Mouse (Mus musculus) hindbrain, embryonic 16.5 days (tissue): ENCODE measurements around the gene Pde3a. TPM values are rescaled to one million over a fixed set of nuclear protein-coding genes. Genes with fewer than 3 reads are reported as not detected.

Source experiments
- ATAC-seq: fragments of 200-750 bp; cut with Nextera tagmentation; 2 replicates; pipeline ENCODE4 v1.8.0; 2017; ENCODE audit warnings: moderate TSS enrichment, moderate library complexity
- H3K27ac ChIP-seq: fragments of 300-500 bp; sonication (generic); 2 replicates; pipeline ENCODE4 v1.5.1; 2014; ENCODE audit warnings: low read depth, mild to moderate bottlenecking, control low read depth, low read length, moderate library complexity
- H3K27me3 ChIP-seq: fragments of 300-500 bp; sonication (generic); replicated peaks from 2 replicates; pipeline ENCODE4 v1.6.1; 2014; ENCODE audit warnings: low read length; ENCODE audit not compliant: control insufficient read depth, insufficient read depth
- H3K36me3 ChIP-seq: fragments of 300-500 bp; sonication (generic); 2 replicates; pipeline ENCODE4 v1.6.1; 2014; ENCODE audit warnings: mild to moderate bottlenecking, low read length, moderate library complexity, mixed read lengths; ENCODE audit not compliant: control insufficient read depth, insufficient read depth
- H3K4me1 ChIP-seq: fragments of 300-500 bp; sonication (generic); 2 replicates; pipeline ENCODE4 v1.6.1; 2014; ENCODE audit warnings: low read depth, low read length; ENCODE audit not compliant: control insufficient read depth, insufficient read depth
- H3K4me2 ChIP-seq: fragments of 300-500 bp; sonication (generic); 2 replicates; pipeline ENCODE4 v1.6.1; 2014; ENCODE audit warnings: mild to moderate bottlenecking, low read length, control low read depth, moderate library complexity
- H3K4me3 ChIP-seq: fragments of 300-500 bp; sonication (generic); 2 replicates; pipeline ENCODE4 v1.5.1; 2014; ENCODE audit warnings: mild to moderate bottlenecking, low read length, control low read depth, moderate library complexity
- H3K9ac ChIP-seq: fragments of 300-500 bp; sonication (generic); 2 replicates; pipeline ENCODE4 v1.6.1; 2014; ENCODE audit warnings: low read depth, mild to moderate bottlenecking, control low read depth, low read length, moderate library complexity
- H3K9me3 ChIP-seq: fragments of 300-500 bp; sonication (generic); 2 replicates; pipeline ENCODE4 v1.6.1; 2014; ENCODE audit warnings: mild to moderate bottlenecking, low read length, moderate library complexity; ENCODE audit not compliant: control insufficient read depth
- WGBS: fragments of 180-500 bp; shearing (Covaris S2); extraction: QIAGEN DNeasy Blood & Tissue Kit; methylation state at CpG from one replicate; pipeline ENCODE4 v1.1.7; 2014; 5-methylcytosine and 5-hydroxymethylcytosine counted together
- polyA plus RNA-seq: library from polyadenylated mRNA; unstranded; fragments of >200 nt; fragmentation: Nextera tagmentation; extraction: Ambion mirVana; gene quantifications from 2 replicates; pipeline ENCODE4 v1.2.1, GENCODE M21; 2015

Pde3a gene
- polyA plus RNA-seq, 1 experiment from 2014 or later: 2.1 TPM

DNA sequence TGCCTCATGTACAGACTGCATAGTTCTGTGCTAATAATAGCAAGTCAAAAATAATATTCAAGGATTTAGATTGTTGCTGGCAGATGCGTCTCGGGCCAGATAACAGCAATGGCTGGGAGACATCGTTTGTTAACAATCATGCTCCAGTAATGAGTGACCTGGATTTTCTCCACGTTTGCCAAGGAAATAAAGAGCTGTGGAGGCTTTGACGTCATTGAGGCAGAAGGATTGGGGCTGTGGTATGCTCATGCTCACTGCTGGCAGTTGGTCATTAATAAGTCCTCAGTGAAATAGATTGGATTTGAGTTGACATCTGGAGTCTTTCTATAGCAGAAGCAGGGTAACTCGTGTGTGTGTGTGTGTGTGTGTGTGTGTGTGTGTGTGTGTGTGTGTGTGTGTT lies 103.2 kb downstream of the Pde3a start:
- H3K4me2 ChIP-seq: no peak overlapping the region
- no peaks in the 10 kb centered on the region for H3K36me3 ChIP-seq
- H3K9ac ChIP-seq: no peak overlapping the region
- no peaks in the 10 kb centered on the region for H3K4me1 ChIP-seq
- H3K9me3 ChIP-seq: no peaks in the 10 kb centered on the region
- no peak overlapping the region for H3K27ac ChIP-seq
- 62% methylated on average over 6 of the region's 6 CpGs for WGBS
- H3K4me3 ChIP-seq: no peak overlapping the region
- H3K27me3 ChIP-seq: no peaks in the 10 kb centered on the region
- peak; percentile 54; the same call in 1 of the 2 replicates for ATAC-seq

DNA sequence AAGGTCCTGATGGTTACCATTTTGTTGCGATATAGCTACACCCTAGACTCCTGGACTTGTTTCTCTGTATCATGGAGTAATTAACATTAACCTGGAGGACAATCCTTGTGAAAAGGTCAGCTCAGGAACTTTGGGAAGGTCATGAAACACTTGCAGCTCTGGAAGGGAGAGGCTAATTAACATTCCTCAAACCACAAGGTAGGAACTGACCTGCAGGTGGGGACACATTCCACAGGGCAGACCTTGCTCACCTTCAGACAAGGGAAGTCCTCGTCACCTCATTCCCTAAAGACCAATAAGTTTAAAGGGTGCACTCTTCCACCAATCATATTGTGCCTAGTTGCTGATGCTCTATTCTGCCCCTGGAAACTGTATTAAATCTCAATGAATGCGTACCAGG lies 114.6 kb downstream of the Pde3a start:
- H3K27ac ChIP-seq: no peak overlapping the region
- H3K9ac ChIP-seq: no peak overlapping the region
- ATAC-seq: no peak
- H3K36me3 ChIP-seq: no peaks in the 10 kb centered on the region
- 90% methylated on average over 3 of the region's 3 CpGs for WGBS
- no peaks in the 10 kb centered on the region for H3K4me1 ChIP-seq
- H3K27me3 ChIP-seq: no peaks in the 10 kb centered on the region
- no peak overlapping the region for H3K4me2 ChIP-seq
- no peak overlapping the region for H3K4me3 ChIP-seq
- no peaks in the 10 kb centered on the region for H3K9me3 ChIP-seq

DNA sequence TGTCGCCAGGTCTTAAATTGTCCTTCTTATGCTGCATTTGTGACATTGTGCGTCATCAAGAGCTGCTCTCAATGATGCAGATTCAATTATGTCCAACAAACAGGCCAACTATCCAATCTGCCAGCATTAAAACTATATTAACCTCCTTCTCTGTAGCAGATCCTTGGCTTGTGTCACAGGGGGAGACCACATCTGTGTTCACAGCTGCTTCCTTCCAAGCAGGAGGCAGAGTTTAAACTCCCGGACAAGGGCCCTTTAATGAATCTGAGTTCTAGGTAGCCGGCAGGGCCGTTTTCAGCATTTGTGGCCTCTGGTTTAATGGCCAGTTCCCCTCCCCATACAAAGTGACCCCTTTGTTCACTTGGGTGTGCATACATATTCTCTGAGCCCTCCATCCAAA lies 118.0 kb downstream of the Pde3a start:
- Histone ChIP-seq H3K4me3 (no peak overlapping the region), H3K36me3 (no peaks in the 10 kb centered on the region), H3K9me3 (no peaks in the 10 kb centered on the region), H3K27me3 (no peaks in the 10 kb centered on the region), H3K4me1 (no peaks in the 10 kb centered on the region), H3K9ac (no peak overlapping the region), H3K4me2 (no peak overlapping the region), H3K27ac (no peak overlapping the region)
- no peak for ATAC-seq
- 62% methylated on average over 5 of the region's 5 CpGs for WGBS

DNA sequence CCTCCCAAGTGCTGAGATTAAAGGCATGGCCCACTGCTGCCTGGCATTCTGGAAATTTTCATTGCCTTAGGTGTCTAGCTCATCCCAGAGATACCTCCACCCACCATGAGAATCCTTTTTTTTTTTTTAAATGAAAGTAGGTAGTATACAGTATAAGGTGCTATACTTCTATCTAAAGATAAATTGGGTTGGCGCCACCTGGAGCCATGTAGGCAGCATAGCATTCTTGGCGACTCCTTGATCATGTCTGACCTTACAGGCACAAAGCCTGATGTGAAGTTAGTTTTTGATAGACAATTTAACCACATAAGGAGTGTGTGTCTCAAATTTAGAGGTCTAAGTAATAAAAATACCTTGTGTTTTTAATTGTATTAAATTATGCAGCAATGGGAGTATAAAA lies 123.6 kb downstream of the Pde3a start:
- no peak overlapping the region for H3K27ac ChIP-seq
- no peaks in the 10 kb centered on the region for H3K9me3 ChIP-seq
- H3K9ac ChIP-seq: no peak overlapping the region
- no peak overlapping the region for H3K4me2 ChIP-seq
- H3K4me1 ChIP-seq: no peaks in the 10 kb centered on the region
- no peaks in the 10 kb centered on the region for H3K27me3 ChIP-seq
- 48% methylated on average over 2 of the region's 2 CpGs for WGBS
- ATAC-seq: no peak
- no peak overlapping the region for H3K4me3 ChIP-seq
- H3K36me3 ChIP-seq: no peaks in the 10 kb centered on the region

DNA sequence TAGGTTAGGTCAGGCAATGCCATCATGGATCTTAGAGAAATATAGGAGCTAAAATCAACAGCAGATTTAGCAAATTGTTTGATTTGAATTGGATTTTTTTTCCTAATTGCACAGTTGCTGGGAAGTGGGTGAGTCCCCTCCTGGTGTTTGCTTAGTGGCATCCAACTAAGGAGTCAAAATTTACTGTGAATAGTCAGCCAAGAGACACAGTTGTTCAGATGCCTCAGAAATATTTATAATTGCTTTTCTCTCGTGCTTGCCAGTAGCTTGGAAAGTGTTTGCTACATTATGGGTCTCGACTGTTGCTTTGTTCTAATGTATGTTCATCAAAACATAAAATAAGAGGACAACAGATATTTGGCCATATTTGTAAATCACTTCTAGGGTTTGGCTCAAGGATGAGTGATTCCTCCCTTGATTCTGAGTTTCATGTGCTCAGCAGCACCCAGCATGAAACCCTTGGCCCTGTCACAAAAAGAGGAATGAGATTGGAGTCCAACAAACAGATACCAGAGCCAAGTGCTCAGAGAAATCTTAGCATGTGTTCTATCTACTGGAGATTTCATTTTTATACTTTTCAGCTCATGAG lies 125.5 kb downstream of the Pde3a start:
- WGBS: 63% methylated on average over 2 of the region's 2 CpGs
- Histone ChIP-seq H3K27me3 (no peaks in the 10 kb centered on the region), H3K4me3 (no peak overlapping the region), H3K27ac (no peak overlapping the region), H3K9ac (no peak overlapping the region), H3K36me3 (no peaks in the 10 kb centered on the region), H3K4me2 (no peak overlapping the region), H3K4me1 (no peaks in the 10 kb centered on the region), H3K9me3 (no peaks in the 10 kb centered on the region)
- ATAC-seq: peak; percentile 37; the same call in 1 of the 2 replicates

DNA sequence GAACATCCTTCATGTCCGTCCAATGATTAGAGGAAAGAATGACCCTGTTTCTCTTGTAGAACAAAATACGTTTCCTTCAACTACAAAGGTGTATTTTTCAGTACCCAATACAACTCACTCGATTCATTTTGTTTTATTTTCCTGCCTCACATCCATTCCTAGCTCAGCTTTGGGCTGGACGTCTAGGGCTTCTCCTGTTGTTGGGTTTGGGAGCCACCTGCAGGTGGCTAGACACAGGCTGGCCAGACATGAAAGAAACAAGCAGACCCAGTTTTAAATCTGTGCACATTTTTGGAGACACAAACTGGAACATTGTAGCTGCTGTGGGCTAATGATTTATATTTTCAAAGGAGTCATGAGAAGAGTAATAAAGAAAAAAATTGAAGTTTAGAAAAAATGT lies 126.1 kb downstream of the Pde3a start:
- Histone ChIP-seq H3K27me3 (no peaks in the 10 kb centered on the region), H3K9ac (no peak overlapping the region), H3K9me3 (no peaks in the 10 kb centered on the region), H3K4me3 (no peak overlapping the region), H3K27ac (no peak overlapping the region), H3K4me1 (no peaks in the 10 kb centered on the region), H3K36me3 (no peaks in the 10 kb centered on the region), H3K4me2 (no peak overlapping the region)
- 72% methylated on average over 4 of the region's 4 CpGs for WGBS
- ATAC-seq: no peak; the same call in 1 of the 2 replicates

DNA sequence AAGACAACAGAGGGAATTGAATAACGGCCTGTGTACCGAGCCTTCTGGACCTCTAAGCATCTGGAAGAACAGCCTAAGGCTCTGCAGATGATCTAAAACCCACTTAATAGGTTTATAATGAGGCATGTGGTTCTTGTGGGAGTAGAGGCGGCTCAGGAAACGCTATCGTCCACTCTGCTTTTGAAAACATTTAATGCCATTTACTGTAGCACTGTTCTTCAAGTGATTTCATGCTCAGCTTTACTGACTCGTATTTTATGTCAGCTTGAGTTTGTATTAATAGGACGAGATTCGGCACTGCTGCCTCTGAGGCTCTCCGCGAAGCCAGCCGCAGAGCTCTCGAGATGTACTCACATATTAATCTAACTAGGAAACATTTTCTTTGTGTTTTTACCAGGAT lies 131.9 kb downstream of the Pde3a start:
- Histone ChIP-seq H3K4me1 (peaks cover 6% of the 10 kb centered on the region), H3K9me3 (no peaks in the 10 kb centered on the region), H3K27ac (peak overlapping the region; percentile 29; the same call in 1 of the 2 replicates), H3K4me3 (no peak overlapping the region), H3K27me3 (no peaks in the 10 kb centered on the region), H3K4me2 (peak overlapping the region; percentile 24), H3K36me3 (no peaks in the 10 kb centered on the region), H3K9ac (no peak overlapping the region)
- WGBS: 42% methylated on average over 12 of the region's 12 CpGs
- peak; percentile 79 for ATAC-seq

DNA sequence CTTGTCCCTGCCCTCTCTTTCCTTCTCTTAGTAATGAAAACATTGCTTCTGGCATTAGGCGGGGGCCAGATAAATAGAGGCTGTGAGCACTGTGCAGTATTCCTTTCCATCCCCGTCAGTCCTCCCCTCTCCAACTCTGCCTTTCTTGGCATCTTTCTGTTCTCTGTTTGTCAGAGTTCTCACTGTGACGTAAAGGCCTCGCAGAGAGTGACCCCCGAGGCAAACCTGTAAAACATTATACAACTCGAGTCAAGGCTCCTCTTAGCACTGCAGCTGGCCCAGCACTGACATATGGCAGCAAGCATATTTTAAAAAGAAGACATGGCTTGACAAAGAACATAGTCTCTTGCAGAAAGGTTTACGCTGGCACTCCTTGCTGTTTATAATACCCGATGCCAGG lies 132.4 kb downstream of the Pde3a start:
- H3K27ac ChIP-seq: peak overlapping the region; percentile 29; the same call in 1 of the 2 replicates
- H3K27me3 ChIP-seq: no peaks in the 10 kb centered on the region
- H3K9me3 ChIP-seq: no peaks in the 10 kb centered on the region
- no peak overlapping the region for H3K4me3 ChIP-seq
- H3K4me2 ChIP-seq: peak overlapping the region; percentile 24; the same call in 1 of the 2 replicates
- no peaks in the 10 kb centered on the region for H3K36me3 ChIP-seq
- H3K9ac ChIP-seq: no peak overlapping the region
- 50% methylated on average over 8 of the region's 8 CpGs for WGBS
- peaks cover 6% of the 10 kb centered on the region for H3K4me1 ChIP-seq
- ATAC-seq: peak; percentile 46

DNA sequence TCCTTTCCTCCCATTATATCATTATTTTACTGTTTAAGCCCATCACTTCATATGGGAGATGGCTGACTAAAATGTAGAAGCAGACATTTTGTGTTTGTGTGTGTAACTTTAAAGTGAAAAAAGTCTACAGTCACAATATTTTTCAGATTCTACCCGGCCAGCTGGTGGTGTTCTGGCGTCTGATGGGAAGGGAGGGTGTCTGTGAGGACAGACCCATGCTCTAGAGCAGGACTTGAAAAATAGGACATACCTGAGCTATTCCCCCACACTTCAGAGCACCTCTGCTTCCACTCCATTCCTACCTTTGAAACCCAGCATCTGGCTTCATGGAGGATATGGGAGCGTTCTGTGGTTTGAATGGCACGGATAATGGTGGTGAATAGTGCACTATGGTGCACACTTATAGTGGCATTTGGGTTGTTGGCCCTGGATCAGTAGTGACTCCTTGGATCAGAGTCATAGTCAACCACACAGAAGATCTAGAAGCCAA lies 132.9 kb downstream of the Pde3a start:
- WGBS: 90% methylated on average over 4 of the region's 4 CpGs
- no peaks in the 10 kb centered on the region for H3K36me3 ChIP-seq

More for the DNA sequence above, 132.9 kb downstream of the Pde3a start:
- peaks cover 6% of the 10 kb centered on the region for H3K4me1 ChIP-seq
- H3K9me3 ChIP-seq: no peaks in the 10 kb centered on the region
- H3K27me3 ChIP-seq: no peaks in the 10 kb centered on the region
- no peak overlapping the region for H3K9ac ChIP-seq
- no peak overlapping the region for H3K4me3 ChIP-seq
- no peak overlapping the region for H3K27ac ChIP-seq
- no peak overlapping the region for H3K4me2 ChIP-seq
- ATAC-seq: no peak
